Mouse (Mus musculus): Measurements from ENCODE around the gene Pcgf6. TPM values are rescaled to one million over a fixed set of nuclear protein-coding genes. Genes with fewer than 3 reads are reported as not detected.

The Pcgf6 gene
- total and polyA plus RNA-seq, 2 experiments from 2014 or later = 20.9 to 33.3 TPM

DNA sequence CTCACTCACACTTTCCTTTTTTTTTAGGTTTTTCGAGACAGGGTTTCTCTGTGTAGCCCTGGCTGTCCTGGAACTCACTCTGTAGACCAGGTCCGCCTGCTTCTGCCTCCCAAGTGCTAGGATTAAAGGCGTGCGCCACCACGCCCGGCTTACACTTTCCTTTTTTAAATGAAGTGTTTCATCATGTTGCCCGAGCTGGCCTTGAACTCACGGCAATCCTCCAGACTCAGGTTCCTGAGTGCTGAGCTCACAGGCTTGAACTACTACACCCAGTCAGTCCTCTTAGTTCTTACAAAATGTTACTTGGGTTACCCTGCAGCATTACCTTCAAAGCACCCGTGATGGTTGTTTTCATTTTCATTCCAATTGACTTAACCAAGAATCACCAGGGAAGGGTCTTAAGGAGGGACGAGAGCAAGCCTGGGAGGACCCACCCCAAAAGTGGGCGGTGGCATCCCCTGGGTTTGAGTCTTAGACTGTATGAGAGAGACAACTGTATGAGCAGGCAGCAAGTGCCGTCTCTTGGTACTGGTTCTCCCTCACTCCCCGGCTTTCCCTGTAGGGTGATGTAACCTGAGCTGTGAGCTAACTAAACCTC, 3.4 kb downstream of the Pcgf6 start:
- Histone ChIP-seq H3K27ac (ENCODE audit: low read depth, low read length) (no peak overlapping the region), H3K36me3 (ENCODE audit: insufficient read depth) (peaks cover 19% of the 10 kb centered on the region), H3K27me3 (ENCODE audit: insufficient read depth, low read length) (no peaks in the 10 kb centered on the region), H3K4me1 (ENCODE audit: insufficient read depth) (peaks cover 10% of the 10 kb centered on the region), H3K4me2 (ENCODE audit: low read depth) (no peak overlapping the region), H3K9me3 (ENCODE audit: low read length) (no peaks in the 10 kb centered on the region), H3K4me3 (ENCODE audit: low read depth, low read length) (no peak overlapping the region), H3K9ac (no peak overlapping the region)
- DNase-seq = no peak
- WGBS = 91% methylated on average over 13 of the region's 13 CpGs
- ATAC-seq = no peak
- TF ChIP-seq CTCF (IDR thresholded peaks at IDR 0.05; ENCODE audit: low read depth) = no peak

GRCm38 (mm10) chr19:47046343-47046742, 4.4 kb downstream of the Pcgf6 start:
- Histone ChIP-seq H3K4me1 (ENCODE audit: insufficient read depth) (peaks cover 10% of the 10 kb centered on the region), H3K27ac (ENCODE audit: low read depth, low read length) (no peak overlapping the region), H3K9me3 (ENCODE audit: low read length) (no peaks in the 10 kb centered on the region), H3K36me3 (ENCODE audit: insufficient read depth) (peaks cover 22% of the 10 kb centered on the region), H3K4me3 (ENCODE audit: low read depth, low read length) (no peak overlapping the region), H3K4me2 (ENCODE audit: low read depth) (no peak overlapping the region), H3K9ac (no peak overlapping the region), H3K27me3 (ENCODE audit: insufficient read depth, low read length) (no peaks in the 10 kb centered on the region)
- 89% methylated on average over 1 of the region's 1 CpGs for WGBS
- 0 out of 2 replicates have a peak, but pooled peaks have one; percentile 29 for TF ChIP-seq CTCF (IDR thresholded peaks at IDR 0.05; ENCODE audit: low read depth)
- ATAC-seq (no peak), DNase-seq (no peak)

DNA sequence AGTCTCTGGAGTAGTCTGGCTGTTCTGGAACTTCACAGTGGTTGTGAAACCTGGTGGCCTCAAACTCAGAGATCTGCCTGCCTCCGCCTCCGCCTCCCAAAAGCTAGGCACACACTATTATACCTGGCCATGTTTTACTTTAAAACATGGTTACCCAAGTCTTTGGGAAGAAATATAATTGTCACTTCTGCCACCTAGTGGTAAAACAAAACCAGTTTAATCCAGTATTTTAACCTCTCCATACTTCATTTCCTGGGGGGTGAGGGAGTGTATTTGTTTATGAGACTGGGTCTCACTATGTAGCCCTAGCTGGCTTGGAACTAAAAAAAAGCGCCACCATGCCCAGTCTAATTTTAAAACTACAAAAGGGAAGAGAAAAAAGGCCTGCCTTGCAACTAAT, 7.1 kb downstream of the Pcgf6 start:
- Histone ChIP-seq H3K27ac (ENCODE audit: low read depth, low read length) (no peak overlapping the region), H3K9me3 (ENCODE audit: low read length) (no peaks in the 10 kb centered on the region), H3K9ac (no peak overlapping the region), H3K27me3 (ENCODE audit: insufficient read depth, low read length) (no peaks in the 10 kb centered on the region), H3K36me3 (ENCODE audit: insufficient read depth) (peaks cover 45% of the 10 kb centered on the region), H3K4me2 (ENCODE audit: low read depth) (no peak overlapping the region), H3K4me3 (ENCODE audit: low read depth, low read length) (no peak overlapping the region), H3K4me1 (ENCODE audit: insufficient read depth) (no peaks in the 10 kb centered on the region; the same call in 1 of the 2 replicates)
- no peak for ATAC-seq
- 87% methylated on average over 3 of the region's 3 CpGs for WGBS
- no peak for DNase-seq
- TF ChIP-seq CTCF (IDR thresholded peaks at IDR 0.05; ENCODE audit: low read depth) = peak; percentile 64

DNA sequence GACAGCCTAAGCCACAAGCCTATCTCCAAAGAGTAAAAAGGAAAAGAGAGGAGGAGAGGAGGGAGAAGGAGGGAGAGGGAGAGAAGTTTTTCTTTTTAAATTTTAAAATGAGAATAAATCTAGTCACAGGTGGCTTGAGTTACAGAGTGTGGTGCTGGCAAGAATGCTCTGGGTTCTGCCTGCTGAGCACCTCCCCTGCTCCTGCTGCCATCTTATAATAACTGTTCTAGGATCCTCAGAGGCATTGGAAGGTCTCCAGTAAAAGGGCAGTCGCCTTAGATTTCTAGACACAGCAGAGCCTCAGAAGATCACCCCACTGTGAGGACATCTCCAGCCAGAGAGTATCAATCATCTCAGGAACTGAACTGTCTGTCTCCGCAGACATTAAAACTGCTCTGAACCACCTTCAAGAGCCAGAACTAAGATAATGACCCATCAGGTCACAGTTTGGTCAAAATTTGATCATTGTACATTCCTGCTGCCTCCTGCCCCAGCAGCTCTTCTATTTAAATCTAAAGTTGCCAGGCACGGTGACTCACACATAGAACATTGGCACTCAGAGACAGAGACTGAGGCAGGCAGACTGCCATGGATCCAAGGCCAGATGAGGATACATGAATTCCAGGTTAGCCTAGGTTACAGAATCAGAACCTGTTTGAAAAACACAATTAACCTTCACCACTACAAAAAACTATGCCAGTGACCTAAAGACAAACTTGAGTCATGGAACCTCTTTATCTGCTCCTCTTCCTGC, 9.8 kb downstream of the Pcgf6 start:
- DNase-seq = no peak
- TF ChIP-seq CTCF (IDR thresholded peaks at IDR 0.05; ENCODE audit: low read depth) = no peak
- WGBS = 98% methylated on average over 3 of the region's 3 CpGs
- Histone ChIP-seq H3K9ac (no peak overlapping the region), H3K27me3 (ENCODE audit: insufficient read depth, low read length) (no peaks in the 10 kb centered on the region), H3K36me3 (ENCODE audit: insufficient read depth) (peaks cover 47% of the 10 kb centered on the region), H3K4me2 (ENCODE audit: low read depth) (no peak overlapping the region), H3K27ac (ENCODE audit: low read depth, low read length) (no peak overlapping the region), H3K9me3 (ENCODE audit: low read length) (no peaks in the 10 kb centered on the region), H3K4me3 (ENCODE audit: low read depth, low read length) (no peak overlapping the region), H3K4me1 (ENCODE audit: insufficient read depth) (no peaks in the 10 kb centered on the region)
- no peak for ATAC-seq

DNA sequence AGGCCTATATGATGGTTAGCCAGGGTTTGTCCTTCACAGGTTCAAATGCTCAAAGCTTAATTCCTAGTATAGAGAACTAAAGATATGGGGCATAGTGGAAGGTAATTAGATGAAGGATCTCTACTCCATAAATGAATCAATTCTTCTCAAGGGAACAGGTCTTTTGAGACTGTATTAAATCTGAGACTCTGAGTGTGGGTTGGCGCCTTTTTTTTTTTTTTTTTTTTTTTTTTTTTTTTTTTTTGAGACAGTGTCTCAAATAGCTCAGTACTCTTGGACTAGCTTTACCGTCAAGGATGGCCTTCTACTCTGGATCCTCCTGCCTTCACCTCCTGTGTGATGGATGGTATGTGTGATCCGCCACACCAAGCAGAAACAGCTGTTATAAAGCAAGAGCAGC, 14.1 kb downstream of the Pcgf6 start:
- no peak for TF ChIP-seq CTCF (IDR thresholded peaks at IDR 0.05; ENCODE audit: low read depth)
- ATAC-seq = no peak
- H3K9ac ChIP-seq = no peak overlapping the region
- DNase-seq = no peak
- no peaks in the 10 kb centered on the region for H3K9me3 ChIP-seq (ENCODE audit: low read length)
- no peak overlapping the region for H3K4me3 ChIP-seq (ENCODE audit: low read depth, low read length)
- no peaks in the 10 kb centered on the region for H3K4me1 ChIP-seq (ENCODE audit: insufficient read depth)
- H3K4me2 ChIP-seq (ENCODE audit: low read depth) = no peak overlapping the region
- H3K27ac ChIP-seq (ENCODE audit: low read depth, low read length) = no peak overlapping the region
- no peaks in the 10 kb centered on the region for H3K27me3 ChIP-seq (ENCODE audit: insufficient read depth, low read length)
- 86% methylated on average over 3 of the region's 3 CpGs for WGBS
- H3K36me3 ChIP-seq (ENCODE audit: insufficient read depth) = peaks cover 67% of the 10 kb centered on the region

GRCm38 (mm10) chr19:47034916-47035315, 15.8 kb downstream of the Pcgf6 start:
- Histone ChIP-seq H3K36me3 (ENCODE audit: insufficient read depth) (peaks cover 52% of the 10 kb centered on the region), H3K4me2 (ENCODE audit: low read depth) (no peak overlapping the region), H3K4me3 (ENCODE audit: low read depth, low read length) (no peak overlapping the region), H3K9me3 (ENCODE audit: low read length) (no peaks in the 10 kb centered on the region), H3K4me1 (ENCODE audit: insufficient read depth) (no peaks in the 10 kb centered on the region), H3K9ac (no peak overlapping the region), H3K27ac (ENCODE audit: low read depth, low read length) (no peak overlapping the region), H3K27me3 (ENCODE audit: insufficient read depth, low read length) (no peaks in the 10 kb centered on the region)
- ATAC-seq = no peak
- no peak for DNase-seq
- WGBS = 95% methylated on average over 4 of the region's 4 CpGs
- no peak for TF ChIP-seq CTCF (IDR thresholded peaks at IDR 0.05; ENCODE audit: low read depth)

- Histone ChIP-seq H3K27me3 (ENCODE audit: insufficient read depth, low read length) (no peaks in the 10 kb centered on the region), H3K4me1 (ENCODE audit: insufficient read depth) (no peaks in the 10 kb centered on the region), H3K36me3 (ENCODE audit: insufficient read depth) (peaks cover 30% of the 10 kb centered on the region), H3K4me3 (ENCODE audit: low read depth, low read length) (no peak overlapping the region), H3K9ac (no peak overlapping the region), H3K9me3 (ENCODE audit: low read length) (no peaks in the 10 kb centered on the region), H3K27ac (ENCODE audit: low read depth, low read length) (no peak overlapping the region), H3K4me2 (ENCODE audit: low read depth) (no peak overlapping the region)
- ATAC-seq (no peak), DNase-seq (peak; percentile 54)
- no peak for TF ChIP-seq CTCF (IDR thresholded peaks at IDR 0.05; ENCODE audit: low read depth)
- 76% methylated on average over 6 of the region's 6 CpGs for WGBS
These were observed 18.9 kb downstream of the Pcgf6 start for GRCm38 (mm10) chr19:47031770-47032169.

All from forebrain, postnatal 0 days (tissue).